Mouse (Mus musculus) ES-E14 (cell line): ENCODE measurements around the gene Yrdc.

Experiments
- CHD2 ChIP-seq: IDR thresholded peaks from 2 replicates; pipeline ENCODE4 v1.6.1; 2014; ENCODE audit warnings: mild to moderate bottlenecking, low read depth, low read length, inconsistent platforms
- HCFC1 ChIP-seq: IDR thresholded peaks from 2 replicates; pipeline ENCODE4 v1.6.1; 2012; ENCODE audit warnings: low read length, inconsistent platforms, borderline replicate concordance; ENCODE audit not compliant: insufficient read depth
- MAFK ChIP-seq: IDR thresholded peaks from 2 replicates; pipeline ENCODE4 v1.6.1; 2014; ENCODE audit warnings: mild to moderate bottlenecking, low read depth, low read length, inconsistent platforms; ENCODE audit not compliant: insufficient read depth
- ZC3H11A ChIP-seq: IDR thresholded peaks from 2 replicates; pipeline ENCODE4 v1.6.1; 2012; ENCODE audit warnings: low read depth, mild to moderate bottlenecking, inconsistent platforms, low read length, borderline replicate concordance
- ZNF384 ChIP-seq: IDR thresholded peaks from 2 replicates; pipeline ENCODE4 v1.6.1; 2012; ENCODE audit warnings: low read depth, low read length, inconsistent platforms

DNA sequence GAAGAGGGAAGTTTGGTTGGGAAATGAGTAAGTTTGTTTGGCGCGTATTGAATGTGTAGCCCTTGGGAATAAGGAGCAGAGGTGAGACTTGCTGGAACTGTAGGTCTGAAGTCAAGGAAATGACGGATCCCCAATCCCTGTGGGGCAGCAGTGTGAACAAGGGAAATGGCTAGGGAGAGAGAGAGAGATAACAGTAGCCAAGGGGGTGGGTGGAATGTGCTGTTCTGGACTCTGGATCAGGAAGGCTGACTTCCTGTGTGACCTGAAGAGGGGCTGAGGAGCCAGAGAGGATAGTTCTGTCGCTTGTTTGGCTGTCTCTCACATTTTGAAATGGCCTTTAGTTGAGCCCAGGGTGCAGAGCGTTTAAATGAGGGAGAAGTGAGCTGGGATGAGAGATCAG lies 42.0 kb upstream of the Yrdc start:
- TF ChIP-seq CHD2 = no peak
- TF ChIP-seq ZNF384 = no peak
- TF ChIP-seq ZC3H11A = no peak
- TF ChIP-seq MAFK = no peak
- no peak for TF ChIP-seq HCFC1
